Mouse (Mus musculus): Measurements from ENCODE around the gene Zfand2b. TPM values are rescaled to one million over a fixed set of nuclear protein-coding genes. Genes with fewer than 3 reads are reported as not detected.

Zfand2b gene
- polyA plus RNA-seq (2017; shearing (Covaris generic)): 79.1 TPM

GRCm38 (mm10) chr1:75168472-75169464 lies at the start of gene Zfand2b:
Zfand2b (plus strand) TSS chr1:75168646.

GRCm38 (mm10) chr1:75124346-75125321 lies 43.8 kb upstream of the Zfand2b start, which contains the start of gene Nhej1:
Nhej1 (minus strand) TSS chr1:75125200.

GRCm38 (mm10) chr1:75133421-75134207 lies 34.8 kb upstream of the Zfand2b start, which contains the start of gene Slc23a3:
Slc23a3 (minus strand) TSS chr1:75133890.

GRCm38 (mm10) chr1:75142301-75143261 lies 25.9 kb upstream of the Zfand2b start, which contains the start of the genes Cnppd1 and Retreg2:
Cnppd1 (minus strand) TSS chr1:75142711.
Retreg2 (plus strand) TSS chr1:75142778.

GRCm38 (mm10) chr1:75180105-75180590 lies 11.7 kb downstream of the Zfand2b start, which contains the start of gene Abcb6:
Abcb6 (minus strand) TSS chr1:75180392.

GRCm38 (mm10) chr1:75191622-75192402 lies 23.4 kb downstream of the Zfand2b start, which contains the start of the genes Ankzf1 and Atg9a:
Ankzf1 (plus strand) TSS chr1:75192151.
Atg9a (minus strand) TSS chr1:75192196.

GRCm38 (mm10) chr1:75210136-75211087 lies 42.0 kb downstream of the Zfand2b start, which contains the start of the genes Glb1l and Stk16:
Glb1l (minus strand) TSS chr1:75210813.
Stk16 (plus strand) TSS chr1:75210838.

GRCm38 (mm10) chr1:75219531-75219930 lies 51.1 kb downstream of the Zfand2b start, which contains the start of gene Tuba4a:
Tuba4a (minus strand) TSS chr1:75219865.

Other genes starting within 250 kb of the Zfand2b start
- gene Cfap65, start 233.0 kb upstream of the Zfand2b start, polyA plus RNA-seq (2017; shearing (Covaris generic)): not detected
- 0.11 TPM for gene Ihh, start 217.0 kb upstream of the Zfand2b start, polyA plus RNA-seq (2017; shearing (Covaris generic))
- 9.8 TPM for gene Nhej1, start 43.4 kb upstream of the Zfand2b start, polyA plus RNA-seq (2017; shearing (Covaris generic))
- gene Slc23a3, start 34.8 kb upstream of the Zfand2b start, polyA plus RNA-seq (2017; shearing (Covaris generic)): 0.42 TPM
- gene Cnppd1, start 25.9 kb upstream of the Zfand2b start, polyA plus RNA-seq (2017; shearing (Covaris generic)): 200 TPM
- 14.4 TPM for gene Retreg2, start 25.9 kb upstream of the Zfand2b start, polyA plus RNA-seq (2017; shearing (Covaris generic))
- gene Abcb6, start 11.7 kb downstream of the Zfand2b start, polyA plus RNA-seq (2017; shearing (Covaris generic)): 8.7 TPM
- 49.9 TPM for gene Ankzf1, start 23.5 kb downstream of the Zfand2b start, polyA plus RNA-seq (2017; shearing (Covaris generic))
- 28.0 TPM for gene Atg9a, start 23.6 kb downstream of the Zfand2b start, polyA plus RNA-seq (2017; shearing (Covaris generic))
- gene Glb1l, start 42.2 kb downstream of the Zfand2b start, polyA plus RNA-seq (2017; shearing (Covaris generic)): 15.1 TPM
- gene Stk16, start 42.2 kb downstream of the Zfand2b start, polyA plus RNA-seq (2017; shearing (Covaris generic)): 114 TPM
- gene Tuba4a, start 51.2 kb downstream of the Zfand2b start, polyA plus RNA-seq (2017; shearing (Covaris generic)): 403 TPM
- 0.84 TPM for gene A630095N17Rik, start 63.5 kb downstream of the Zfand2b start, polyA plus RNA-seq (2017; shearing (Covaris generic))
- 32.8 TPM for gene Dnajb2, start 67.8 kb downstream of the Zfand2b start, polyA plus RNA-seq (2017; shearing (Covaris generic))
- 0.15 TPM for gene Ptprn, start 95.9 kb downstream of the Zfand2b start, polyA plus RNA-seq (2017; shearing (Covaris generic))
- not detected for gene Resp18, start 109.8 kb downstream of the Zfand2b start, polyA plus RNA-seq (2017; shearing (Covaris generic))
- gene Dnpep, start 149.3 kb downstream of the Zfand2b start, polyA plus RNA-seq (2017; shearing (Covaris generic)): 88.1 TPM
- not detected for gene Des, start 191.7 kb downstream of the Zfand2b start, polyA plus RNA-seq (2017; shearing (Covaris generic))
- 0.42 TPM for gene Speg, start 206.7 kb downstream of the Zfand2b start, polyA plus RNA-seq (2017; shearing (Covaris generic))

Measured in CD4-positive, CD25-positive, alpha-beta regulatory T cell, adult 9 weeks (primary cell).